Mouse (Mus musculus): ENCODE measurements at regions not wholly inside any gene's neighbourhood (a gene's known extent, or its start where the extent isn't known, plus 50 kb on each side); places are given as distances from the start of the nearest gene placed in this dataset.

DNA sequence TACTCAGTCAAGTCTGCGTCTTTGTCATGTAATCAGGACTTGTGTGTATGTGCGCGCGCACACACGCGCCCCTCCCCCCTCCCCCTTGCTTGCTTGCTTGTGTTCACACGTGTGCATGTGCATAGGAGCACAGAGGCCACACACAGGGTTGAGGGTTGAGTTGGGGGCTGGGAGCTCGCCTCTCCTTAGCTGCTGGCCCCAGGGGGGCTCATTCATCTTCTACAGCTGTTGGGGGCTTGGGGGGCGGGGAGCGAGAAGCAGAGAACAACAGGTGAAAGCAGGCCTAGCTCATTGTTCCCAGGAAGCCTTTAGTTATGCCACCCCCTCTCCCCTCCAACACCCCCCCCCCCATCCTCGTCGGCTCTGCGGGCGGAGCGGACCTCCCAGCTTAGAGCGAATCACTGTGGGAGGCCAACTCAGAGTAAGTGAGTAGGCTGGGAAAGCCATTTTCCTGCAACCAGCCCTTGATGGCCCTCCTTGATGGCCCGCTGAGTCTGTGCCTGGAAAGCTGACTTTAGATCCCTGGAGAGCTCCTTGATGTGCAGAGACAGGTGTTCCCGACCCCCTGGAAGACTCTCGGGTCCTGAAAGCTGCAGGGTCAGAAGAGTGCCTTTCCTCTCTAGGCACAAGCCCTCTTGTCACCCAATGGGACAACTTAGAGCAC lies 78.8 kb downstream of the Asb13 start:
- H3K4me3 ChIP-seq (ENCODE audit: low read length): peak overlapping the region; percentile 17
- no peaks in the 10 kb centered on the region for H3K36me3 ChIP-seq (ENCODE audit: control insufficient read depth, insufficient read depth, low read length)
- H3K27ac ChIP-seq (ENCODE audit: low read depth, low read length): no peak overlapping the region
- H3K4me2 ChIP-seq (ENCODE audit: low read length): peak overlapping the region; percentile 54
- H3K9me3 ChIP-seq (ENCODE audit: control insufficient read depth, low read length): no peaks in the 10 kb centered on the region
- WGBS: 2% methylated on average over 19 of the region's 19 CpGs
- peak overlapping the region; percentile 24; the same call in 1 of the 2 replicates for H3K9ac ChIP-seq (ENCODE audit: low read depth, low read length)
- peak; percentile 82 for ATAC-seq
- H3K4me1 ChIP-seq (ENCODE audit: control insufficient read depth, insufficient read depth, low read depth, low read length): peaks cover 8% of the 10 kb centered on the region
- no peaks in the 10 kb centered on the region for H3K27me3 ChIP-seq (replicated peaks; ENCODE audit: control insufficient read depth, insufficient read depth, low read length)

DNA sequence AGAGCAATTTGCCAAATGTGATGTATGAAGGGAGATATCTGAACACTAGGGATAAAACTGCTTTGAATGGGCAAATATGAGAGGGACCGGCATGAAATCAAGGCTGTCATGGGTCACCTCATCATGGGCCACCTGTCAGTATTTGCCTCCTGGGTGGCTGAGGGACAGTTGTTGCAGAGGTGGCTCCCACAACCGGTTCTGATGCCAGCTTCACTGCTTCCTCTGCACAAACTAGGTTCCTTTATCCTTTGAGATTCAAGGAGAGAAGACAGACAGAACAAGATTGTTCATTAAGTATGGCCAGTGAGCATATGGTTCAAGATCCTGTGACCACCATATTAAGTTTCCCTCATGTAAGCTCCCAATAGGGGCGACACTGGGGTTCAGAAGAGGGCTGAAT lies 78.3 kb downstream of the Asb13 start:
- 14% methylated on average over 3 of the region's 3 CpGs for WGBS
- Histone ChIP-seq H3K27me3 (replicated peaks; ENCODE audit: control insufficient read depth, insufficient read depth, low read length) (no peaks in the 10 kb centered on the region), H3K9ac (ENCODE audit: low read depth, low read length) (no peak overlapping the region), H3K9me3 (ENCODE audit: control insufficient read depth, low read length) (no peaks in the 10 kb centered on the region), H3K4me1 (ENCODE audit: control insufficient read depth, insufficient read depth, low read depth, low read length) (peaks cover 8% of the 10 kb centered on the region), H3K36me3 (ENCODE audit: control insufficient read depth, insufficient read depth, low read length) (no peaks in the 10 kb centered on the region), H3K4me3 (ENCODE audit: low read length) (peak overlapping the region; percentile 17; the same call in 1 of the 2 replicates), H3K4me2 (ENCODE audit: low read length) (peak overlapping the region; percentile 54), H3K27ac (ENCODE audit: low read depth, low read length) (no peak overlapping the region)
- ATAC-seq: peak; percentile 67; the same call in 1 of the 2 replicates

DNA sequence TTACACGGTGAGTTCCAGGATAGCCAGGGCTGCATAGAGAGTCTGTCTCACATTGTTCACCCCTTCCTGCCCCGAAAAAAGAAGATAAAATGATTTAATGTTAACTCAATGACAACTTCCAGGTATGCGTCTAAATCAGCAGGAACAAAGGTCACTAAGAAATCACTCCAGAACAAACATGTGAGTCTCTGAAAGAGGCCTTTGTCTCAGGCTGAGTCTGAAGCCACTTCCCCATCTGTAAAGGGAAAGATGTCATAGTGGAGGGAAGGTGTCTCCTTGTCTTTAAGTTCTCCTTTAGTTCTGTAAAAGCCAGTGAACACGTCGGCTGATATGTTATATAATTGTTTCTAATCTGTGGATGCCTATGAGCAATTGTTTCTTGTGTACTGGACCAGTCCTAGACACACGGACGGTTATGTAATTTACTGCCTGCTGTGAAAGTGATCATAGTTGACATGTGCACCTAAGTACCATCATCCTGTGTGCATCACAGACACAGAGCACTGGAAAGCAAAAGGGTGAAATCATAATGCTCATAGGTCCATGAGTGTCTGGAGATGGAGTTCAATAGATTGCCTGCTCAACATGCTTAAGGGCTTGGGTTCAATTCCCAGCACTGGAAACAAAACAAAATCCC lies 76.3 kb downstream of the Asb13 start:
- ATAC-seq: no peak
- Histone ChIP-seq H3K4me2 (ENCODE audit: low read length) (no peak overlapping the region), H3K27me3 (replicated peaks; ENCODE audit: control insufficient read depth, insufficient read depth, low read length) (no peaks in the 10 kb centered on the region), H3K4me1 (ENCODE audit: control insufficient read depth, insufficient read depth, low read depth, low read length) (peaks cover 8% of the 10 kb centered on the region), H3K4me3 (ENCODE audit: low read length) (no peak overlapping the region), H3K9me3 (ENCODE audit: control insufficient read depth, low read length) (no peaks in the 10 kb centered on the region), H3K36me3 (ENCODE audit: control insufficient read depth, insufficient read depth, low read length) (no peaks in the 10 kb centered on the region), H3K27ac (ENCODE audit: low read depth, low read length) (no peak overlapping the region), H3K9ac (ENCODE audit: low read depth, low read length) (no peak overlapping the region)
- 73% methylated on average over 7 of the region's 7 CpGs for WGBS

DNA sequence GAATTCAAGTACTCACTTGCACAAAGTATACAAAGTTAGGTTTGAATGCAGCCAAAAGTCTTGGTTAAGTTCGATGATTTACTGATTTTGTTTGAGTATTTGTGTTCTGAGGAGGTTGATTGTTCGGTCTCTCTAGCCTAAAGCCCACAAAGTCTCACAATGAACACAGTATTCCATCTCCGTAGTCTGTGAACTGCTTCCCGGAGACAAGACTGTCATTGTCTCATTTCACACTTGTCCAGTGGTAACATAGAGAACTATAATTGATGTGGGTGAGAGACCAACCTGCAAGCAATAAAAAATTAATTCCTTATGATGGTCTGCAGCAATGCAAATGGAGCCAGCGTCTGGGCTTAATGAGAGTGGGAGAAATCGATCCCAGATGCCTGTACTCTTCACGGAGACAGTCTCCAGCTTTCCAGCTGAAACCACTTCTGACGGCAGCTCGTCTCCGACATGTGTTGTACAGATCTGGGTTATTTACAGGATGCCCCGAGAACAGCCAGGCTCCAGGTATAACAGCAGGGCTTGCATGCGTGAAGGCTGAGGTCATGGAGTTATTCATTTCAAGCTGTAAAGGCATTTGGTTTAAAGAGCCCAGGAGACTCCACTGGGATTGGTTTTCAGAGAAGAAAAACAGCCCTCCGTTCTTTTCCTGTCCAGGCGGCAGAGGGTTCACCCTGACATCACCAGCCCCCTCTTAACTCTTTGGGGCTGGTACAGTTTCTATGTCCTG lies 75.2 kb downstream of the Asb13 start:
- WGBS: 49% methylated on average over 14 of the region's 14 CpGs
- 0 out of 2 replicates have a peak, but pooled peaks have one; percentile 48 for ATAC-seq
- Histone ChIP-seq H3K27ac (ENCODE audit: low read depth, low read length) (no peak overlapping the region), H3K9ac (ENCODE audit: low read depth, low read length) (no peak overlapping the region), H3K4me3 (ENCODE audit: low read length) (no peak overlapping the region), H3K4me2 (ENCODE audit: low read length) (peak overlapping the region; percentile 1), H3K36me3 (ENCODE audit: control insufficient read depth, insufficient read depth, low read length) (no peaks in the 10 kb centered on the region), H3K9me3 (ENCODE audit: control insufficient read depth, low read length) (no peaks in the 10 kb centered on the region), H3K27me3 (replicated peaks; ENCODE audit: control insufficient read depth, insufficient read depth, low read length) (no peaks in the 10 kb centered on the region), H3K4me1 (ENCODE audit: control insufficient read depth, insufficient read depth, low read depth, low read length) (peaks cover 8% of the 10 kb centered on the region)

All from hindbrain, embryonic 16.5 days (tissue).